Mouse (Mus musculus) spleen, adult 2 months (tissue): Measurements from ENCODE around the gene Gm20388.
A peak's percentile ranks its signal among the peaks of the same experiment; 100 is the strongest.

ENCODE experiments used
- CTCF ChIP-seq: fragments of 200-500 bp; IDR thresholded peaks from 2 replicates; pipeline ENCODE4 v1.5.1; 2011; ENCODE audit warnings: mild to moderate bottlenecking, inconsistent platforms; ENCODE audit not compliant: insufficient read depth, insufficient read length, insufficient replicate concordance; ENCODE audit errors: extremely low read depth
- POLR2A ChIP-seq: fragments of 200-500 bp; IDR thresholded peaks from 2 replicates; pipeline ENCODE4 v1.6.1; 2011; ENCODE audit warnings: low read depth, low read length, inconsistent platforms

- TF ChIP-seq POLR2A (no peak), CTCF (peak; percentile 14; the same call in 1 of the 2 replicates)
Observed at GRCm38 (mm10) chr8:124290911-124291691, 4380.5 kb downstream of the Gm20388 start.
